Mouse (Mus musculus) ovary, adult 18-20 months (tissue): Measurements from ENCODE around the gene Sfta2.

Experiments used
- DNase-seq: peaks from one replicate; pipeline ENCODE4 v3.0.0; 2022; ENCODE audit warnings: low spot score, mixed read lengths

Gene Sfta2

GRCm38 (mm10) chr17:35601249-35601648 is at the start of gene Sfta2:
Gene Sfta2, plus strand, starts transcription at chr17:35601549.
- DNase-seq, result no peak

DNA sequence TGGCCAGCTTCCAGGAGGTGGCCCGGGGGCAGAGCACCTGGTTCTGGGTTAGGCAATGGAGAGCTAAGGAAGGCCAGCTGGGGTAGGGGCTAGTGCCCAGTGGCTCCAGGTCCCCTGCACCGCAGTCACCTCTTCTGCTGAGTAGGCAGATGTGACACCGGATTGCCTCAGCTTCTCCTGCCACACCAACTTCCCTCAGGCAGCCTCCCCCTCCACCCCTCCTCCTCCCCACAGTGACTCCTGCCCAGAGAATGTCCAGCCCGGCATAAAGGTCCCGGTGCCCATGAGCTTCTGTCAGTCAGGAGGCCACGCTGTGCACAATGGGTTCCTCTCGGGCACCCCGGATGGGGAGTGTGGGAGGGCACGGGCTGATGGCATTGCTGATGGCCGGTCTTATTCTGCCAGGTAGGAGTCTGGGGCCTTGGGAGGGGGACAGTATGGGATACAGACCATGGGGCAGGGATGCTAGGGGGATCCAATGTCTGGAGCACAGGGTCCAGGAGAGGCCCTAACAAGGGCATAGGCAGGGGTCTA is 49.4 kb upstream of the Sfta2 start, which contains the start of gene Cdsn:
TSS of gene Cdsn (plus strand) at position 248 of the 534 bp plus-strand sequence.
- DNase-seq, result no peak

GRCm38 (mm10) chr17:35554321-35554720 is 47.0 kb upstream of the Sfta2 start:
- DNase-seq, result no peak

DNA sequence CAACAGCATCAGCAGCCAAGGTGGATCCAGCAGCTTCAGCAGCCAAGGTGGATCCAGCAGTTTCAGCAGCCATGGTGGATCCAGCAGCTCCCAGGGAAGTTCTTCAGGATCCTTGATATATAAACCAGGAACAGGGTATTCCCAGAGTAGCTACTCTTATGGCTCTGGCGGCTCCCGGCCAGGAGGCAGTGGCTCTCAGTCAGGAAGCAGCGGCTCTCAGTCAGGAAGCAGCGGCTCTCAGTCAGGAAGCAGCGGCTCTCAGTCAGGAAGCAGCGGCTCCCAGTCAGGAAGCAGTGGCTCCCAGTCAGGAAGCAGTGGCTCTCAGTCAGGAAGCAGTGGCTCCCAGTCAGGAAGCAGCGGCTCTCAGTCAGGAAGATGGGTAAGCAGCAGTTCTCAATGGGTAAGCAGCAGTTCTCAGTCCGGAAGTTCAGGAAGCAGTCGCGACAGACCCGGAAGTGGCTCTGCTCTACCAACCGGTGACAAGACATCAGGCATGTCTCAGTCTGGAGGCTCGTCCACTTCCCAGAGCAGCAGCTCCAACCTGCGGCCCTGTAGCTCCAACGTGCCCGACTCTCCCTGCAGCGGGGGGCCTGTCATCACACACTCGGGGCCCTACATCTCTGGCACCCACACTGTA is 46.5 kb upstream of the Sfta2 start:
- DNase-seq, result no peak

- DNase-seq, result no peak
Observed at GRCm38 (mm10) chr17:35556186-35556765, 45.1 kb upstream of the Sfta2 start.

GRCm38 (mm10) chr17:35556812-35557211 is 44.5 kb upstream of the Sfta2 start:
- DNase-seq, result no peak

GRCm38 (mm10) chr17:35557351-35557750 is 44.0 kb upstream of the Sfta2 start:
- DNase-seq, result no peak

GRCm38 (mm10) chr17:35558216-35558615 is 43.1 kb upstream of the Sfta2 start:
- no peak for DNase-seq

- DNase-seq, result no peak
Observed at GRCm38 (mm10) chr17:35567150-35567549, 34.2 kb upstream of the Sfta2 start, which contains the start of gene 2300002M23Rik. Gene 2300002M23Rik, plus strand, starts transcription at chr17:35567450.

- DNase-seq, result no peak
Observed at GRCm38 (mm10) chr17:35567767-35568166, 33.6 kb upstream of the Sfta2 start.

DNA sequence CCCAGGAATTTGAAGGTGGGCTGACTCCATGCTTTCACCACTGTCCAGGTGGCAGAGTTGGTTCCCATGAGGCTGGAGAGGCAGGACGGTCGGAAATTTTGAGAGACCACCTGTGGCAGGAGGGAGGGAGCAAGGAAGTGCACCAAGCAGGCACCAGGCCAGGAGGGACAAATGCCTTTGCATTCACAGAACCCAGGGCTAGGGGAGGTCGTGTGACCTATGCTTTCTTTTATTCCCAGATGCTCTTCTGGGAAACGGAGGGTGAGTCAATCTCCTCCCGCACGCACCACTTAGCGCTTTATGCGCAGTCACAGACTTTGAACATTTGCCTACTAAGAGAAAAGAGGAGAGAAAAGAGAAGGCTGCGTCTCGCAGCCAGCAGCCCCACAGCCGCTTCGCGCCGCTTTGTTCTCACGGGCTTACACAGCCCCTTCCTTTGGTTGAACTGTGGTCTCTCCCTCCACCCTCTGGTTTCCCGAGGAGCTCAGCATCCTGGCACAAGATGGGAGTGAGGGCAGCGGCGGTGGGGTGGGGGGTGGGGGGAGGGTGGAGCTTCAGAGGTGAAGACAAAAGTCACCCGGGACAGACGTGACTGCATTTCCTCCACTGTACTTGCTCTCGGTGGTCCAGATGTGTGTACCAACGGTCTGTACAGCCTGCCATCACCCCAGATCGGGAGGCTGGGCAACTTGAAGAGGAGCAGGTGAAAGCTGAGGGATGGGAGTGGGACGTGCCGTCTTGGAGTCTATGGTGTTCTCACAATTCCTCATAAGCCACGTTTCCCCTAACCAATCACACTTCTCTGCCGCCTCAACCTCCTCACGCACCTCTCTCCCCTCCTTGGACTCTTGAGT is 32.0 kb upstream of the Sfta2 start:
- no peak for DNase-seq

DNA sequence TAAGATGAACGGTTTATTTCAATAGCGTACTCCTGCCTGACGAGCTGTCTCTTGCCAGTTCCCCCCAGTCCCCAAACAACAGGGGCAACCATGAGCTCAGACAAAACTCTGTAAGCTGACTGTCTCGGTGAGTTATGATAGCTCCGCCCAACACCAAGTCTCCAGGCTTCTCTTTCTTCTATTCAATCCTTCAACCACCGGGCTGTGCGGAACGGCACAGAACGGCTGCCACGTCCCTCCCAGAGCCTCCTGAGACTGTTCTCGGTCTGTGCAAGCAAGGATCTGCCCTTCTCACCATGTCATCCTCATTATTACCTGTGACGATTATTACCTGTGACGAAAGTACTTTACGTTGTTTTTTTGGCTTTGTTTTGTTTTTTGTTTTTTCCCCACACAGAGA is 30.5 kb upstream of the Sfta2 start:
- DNase-seq, result no peak

DNA sequence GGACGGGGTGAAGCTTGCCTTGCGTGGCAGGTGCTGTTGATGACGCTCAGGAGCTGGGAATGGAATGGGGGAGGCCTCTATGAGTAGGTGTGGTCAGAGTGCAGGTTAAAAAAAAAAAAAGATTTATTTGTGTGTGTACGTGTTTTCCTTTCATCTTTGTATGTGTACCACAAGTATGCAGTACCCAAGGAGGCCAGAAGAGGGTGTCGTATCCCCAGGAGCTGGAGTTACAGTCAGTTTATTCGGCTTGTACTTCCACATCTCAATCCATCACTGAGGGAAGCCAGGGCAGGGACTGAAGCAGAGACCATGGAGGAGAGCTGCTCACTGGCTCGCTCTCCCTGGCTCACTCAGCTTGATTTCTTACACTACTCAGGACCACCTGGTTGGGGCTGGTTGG is 29.9 kb upstream of the Sfta2 start:
- no peak for DNase-seq

DNA sequence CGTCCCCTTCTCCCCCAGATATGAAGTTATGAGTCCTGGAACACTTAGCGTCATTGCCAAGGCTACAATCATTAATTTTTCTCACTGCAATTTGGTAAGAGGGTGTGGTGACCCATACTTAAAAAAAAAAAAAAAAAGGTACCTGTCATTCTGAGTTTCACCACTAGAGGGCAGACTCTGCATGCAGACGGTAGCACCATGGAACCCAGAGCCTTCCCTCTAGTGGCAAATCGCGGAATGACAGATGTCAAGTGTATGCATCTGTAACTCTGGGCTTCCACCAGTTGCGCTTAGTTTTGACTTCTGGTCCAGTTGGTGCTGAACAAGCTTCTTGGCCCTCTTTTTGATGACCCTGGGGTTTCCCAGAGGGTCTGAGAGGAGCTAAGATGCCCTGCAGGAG is 23.1 kb upstream of the Sfta2 start:
- no peak for DNase-seq

GRCm38 (mm10) chr17:35582900-35583299 is 18.4 kb upstream of the Sfta2 start:
- DNase-seq, result no peak

- DNase-seq, result peak; percentile 35
Observed at GRCm38 (mm10) chr17:35584330-35584937, 16.9 kb upstream of the Sfta2 start.

GRCm38 (mm10) chr17:35587291-35587690 is 14.1 kb upstream of the Sfta2 start:
- DNase-seq, result no peak

- no peak for DNase-seq
Observed at GRCm38 (mm10) chr17:35588387-35588786, 13.0 kb upstream of the Sfta2 start.

DNA sequence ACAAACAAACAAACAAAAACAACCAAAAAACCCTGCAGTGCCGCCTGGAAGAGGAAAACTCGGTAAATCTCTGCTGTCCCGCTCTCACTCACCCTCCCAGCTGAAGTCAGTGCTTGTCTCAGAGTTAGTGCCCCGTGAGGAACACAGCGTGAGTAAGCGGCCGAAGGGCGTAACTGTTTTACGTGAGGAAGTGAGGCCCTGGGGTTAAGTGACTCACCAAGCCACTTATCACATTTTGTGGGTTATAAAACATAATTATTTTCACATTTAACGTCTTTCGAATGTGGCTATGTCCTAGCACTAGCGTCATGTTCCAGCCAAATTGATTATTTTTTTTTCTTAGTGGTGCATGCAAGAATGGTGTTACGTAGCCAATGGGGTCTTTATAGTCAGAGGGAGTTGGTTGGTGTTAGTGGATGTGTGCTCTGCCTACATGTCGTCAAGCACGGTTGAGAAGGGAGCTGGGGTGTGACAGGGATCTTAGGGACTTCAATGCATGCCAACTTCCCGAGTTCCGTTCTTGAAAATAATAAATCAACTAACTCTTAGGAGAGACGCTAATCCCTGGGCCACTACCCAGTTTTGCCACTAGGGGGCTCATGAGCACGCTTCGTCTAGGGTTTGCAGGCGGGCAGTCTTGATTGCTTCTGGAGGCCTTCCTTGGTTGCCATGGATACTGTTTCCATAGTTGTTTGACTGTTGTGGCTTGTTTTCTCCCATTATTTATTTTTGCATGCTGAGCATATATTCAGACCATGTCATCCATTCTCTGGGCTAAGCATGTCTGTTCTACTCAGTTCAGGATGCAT is 10.7 kb upstream of the Sfta2 start:
- DNase-seq, result peak; percentile 30

GRCm38 (mm10) chr17:35591219-35591578 is 10.2 kb upstream of the Sfta2 start:
- no peak for DNase-seq

DNA sequence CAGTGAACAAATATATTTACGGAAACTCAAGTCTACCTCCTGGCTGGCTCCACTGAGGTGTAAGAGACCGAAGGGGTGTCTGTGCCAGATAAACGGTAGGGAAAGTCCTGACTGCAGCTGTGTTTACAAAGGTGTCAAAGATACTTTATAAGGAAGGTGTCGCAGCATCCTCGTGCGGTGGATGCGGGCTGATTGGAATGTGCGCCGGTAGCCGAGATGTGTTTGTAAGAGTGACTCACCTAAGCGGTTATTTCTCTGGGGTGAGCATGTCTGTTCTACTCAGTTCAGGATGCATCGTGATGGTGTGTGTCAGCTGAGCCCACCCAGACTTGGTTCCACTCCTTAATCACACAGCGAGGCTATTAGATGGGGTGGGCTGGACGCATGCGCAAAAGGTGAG is 9.6 kb upstream of the Sfta2 start:
- DNase-seq, result no peak
